In the genomic region with DNA sequence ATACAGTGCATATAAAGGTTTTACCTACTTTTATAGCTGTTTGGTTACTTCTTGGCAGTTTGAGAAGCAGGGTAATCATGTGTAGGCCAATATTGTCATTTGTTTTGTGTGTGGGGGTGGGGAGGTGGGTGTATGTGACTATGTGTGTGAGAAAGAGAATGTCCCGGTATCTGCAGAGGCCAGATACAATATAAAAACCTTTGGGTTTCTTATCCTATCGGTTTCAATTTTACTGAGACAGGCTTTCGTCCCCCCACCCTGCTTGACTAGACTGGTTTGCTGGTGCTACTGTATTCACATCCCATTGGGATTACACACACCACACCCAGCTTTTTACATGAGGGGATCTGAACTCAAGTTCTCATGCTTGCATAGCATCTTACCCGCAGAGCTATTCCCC, we compare ENCODE assay signal across 19 mouse cellular contexts. TPM values are rescaled to one million over a fixed set of nuclear protein-coding genes. Genes with fewer than 3 reads are reported as not detected.
DNase-seq lines count a peak whose midpoint lies in the region; ATAC-seq and TF ChIP-seq lines count a peak whose summit lies in the region.
"Had no signal": no experiment of that assay in that cellular context is flagged by ENCODE, and none has a peak within 500 bp of the region (broad histone marks: within the 10 kb centered on the region; RNA-seq: fewer than 3 reads in every experiment).

No protein-coding gene starts in this region.

- peak overlapping the region; percentile 41 for H3K4me2 ChIP-seq in liver, embryonic 13.5 days
- H3K4me2 ChIP-seq in liver, postnatal 0 days (ENCODE audit: low read depth, low read length), result peak overlapping the region; percentile 29
- H3K4me2 ChIP-seq: embryonic facial prominence, embryonic 12.5 days; forebrain, embryonic 15.5 days; heart, embryonic 15.5 days; hindbrain, embryonic 13.5 days had no signal

- peak; percentile 29 for DNase-seq in liver
- no peak for DNase-seq in liver, embryonic 13.5 days
- DNase-seq in liver, postnatal 0 days, result no peak
- no peak for DNase-seq in Muller cell, postnatal 12 days (ENCODE audit: inconsistent ontology term)
- no peak for DNase-seq in urinary bladder, postnatal 25 days (ENCODE audit: low spot score)
- no peak for DNase-seq in testis, postnatal 14 days (ENCODE audit: low spot score)
- DNase-seq in lung, postnatal 14 days, result no peak
- DNase-seq: adrenal gland, postnatal 10 days; cerebellum, adult 11 months; cerebellum, adult 8-10 months; cerebellum, postnatal 14 days; gastrocnemius, postnatal 36 days; heart, adult 18-20 months; heart, postnatal 14 days had no signal

- 14% methylated on average over 4 of the region's 4 CpGs for WGBS in liver, embryonic 13.5 days (ENCODE audit: insufficient replicate concordance)
- 54% methylated on average over 4 of the region's 4 CpGs for WGBS in liver, postnatal 0 days (ENCODE audit: insufficient replicate concordance)

- TF ChIP-seq EP300 in liver, postnatal 0 days (IDR thresholded peaks at IDR 0.05; ENCODE audit: low read depth), result no peak

- H3K9ac ChIP-seq in liver, embryonic 13.5 days, result peak overlapping the region; percentile 56; the same call in 1 of the 2 replicates
- H3K9ac ChIP-seq in liver, postnatal 0 days (replicated peaks), result no peak overlapping the region
- H3K9ac ChIP-seq: embryonic facial prominence, embryonic 12.5 days; forebrain, embryonic 15.5 days; heart, embryonic 15.5 days; hindbrain, embryonic 13.5 days had no signal

- no peak for TF ChIP-seq CTCF in liver, postnatal 0 days (IDR thresholded peaks at IDR 0.05; ENCODE audit: low read depth)

- peaks cover 36% of the 10 kb centered on the region for H3K36me3 ChIP-seq in liver, embryonic 13.5 days
- peaks cover 36% of the 10 kb centered on the region for H3K36me3 ChIP-seq in liver, postnatal 0 days (replicated peaks; ENCODE audit: insufficient read depth, low read length)
- H3K36me3 ChIP-seq: embryonic facial prominence, embryonic 12.5 days; forebrain, embryonic 15.5 days had no signal

- H3K27ac ChIP-seq in liver, embryonic 13.5 days, result peak overlapping the region; percentile 64
- H3K27ac ChIP-seq in liver, postnatal 0 days (ENCODE audit: low read depth), result no peak overlapping the region
- H3K27ac ChIP-seq: embryonic facial prominence, embryonic 12.5 days; forebrain, embryonic 15.5 days; heart, embryonic 15.5 days; hindbrain, embryonic 13.5 days had no signal

- no peaks in the 10 kb centered on the region for H3K9me3 ChIP-seq in liver, embryonic 13.5 days (replicated peaks)
- H3K9me3 ChIP-seq in liver, postnatal 0 days (ENCODE audit: low read length), result no peaks in the 10 kb centered on the region
- H3K9me3 ChIP-seq: embryonic facial prominence, embryonic 12.5 days; forebrain, embryonic 15.5 days; heart, embryonic 10.5 days; heart, embryonic 15.5 days; hindbrain, embryonic 13.5 days had no signal

- peaks cover 79% of the 10 kb centered on the region for H3K4me1 ChIP-seq in liver, embryonic 13.5 days (replicated peaks)
- H3K4me1 ChIP-seq in liver, postnatal 0 days (ENCODE audit: insufficient read depth), result peaks cover 26% of the 10 kb centered on the region

- peak; percentile 80 for ATAC-seq in liver, embryonic 13.5 days (ENCODE audit: low read depth)
- ATAC-seq in liver, postnatal 0 days, result peak; percentile 29; the same call in 1 of the 2 replicates
- ATAC-seq: forebrain, embryonic 15.5 days had no signal

- no peaks in the 10 kb centered on the region for H3K27me3 ChIP-seq in liver, embryonic 13.5 days
- H3K27me3 ChIP-seq in liver, postnatal 0 days (ENCODE audit: insufficient read depth, low read length), result no peaks in the 10 kb centered on the region
- H3K27me3 ChIP-seq: embryonic facial prominence, embryonic 12.5 days; forebrain, embryonic 15.5 days; heart, embryonic 15.5 days; hindbrain, embryonic 13.5 days had no signal

- H3K4me3 ChIP-seq in liver, embryonic 13.5 days (replicated peaks), result no peak overlapping the region
- no peak overlapping the region for H3K4me3 ChIP-seq in liver, postnatal 0 days (ENCODE audit: low read depth, low read length)
- H3K4me3 ChIP-seq: embryonic facial prominence, embryonic 12.5 days; forebrain, embryonic 15.5 days; heart, embryonic 10.5 days; heart, embryonic 15.5 days; hindbrain, embryonic 13.5 days had no signal

RNA-seq across cellular contexts. Expression of gene Ugcg, which starts 17.5 kb away (rescaled TPM):
- polyA plus RNA-seq in liver, embryonic 13.5 days (2015; fragmentation: Nextera tagmentation; extraction: Ambion mirVana), result 9.2 and 10.5 TPM in 2 replicates
- polyA plus RNA-seq in liver, postnatal 0 days (2015; fragmentation: Nextera tagmentation; extraction: Ambion mirVana), result 8.3 and 8.4 TPM in 2 replicates
